In genomic region chr6:120101221-120101620, GRCm38 (mm10) we compare ENCODE assay signal across 29 mouse cellular contexts. TPM values are rescaled to one million over a fixed set of nuclear protein-coding genes. Genes with fewer than 3 reads are reported as not detected.
"Had no signal": no experiment of that assay in that cellular context is flagged by ENCODE, and none has a peak within 500 bp of the region (broad histone marks: within the 10 kb centered on the region; RNA-seq: fewer than 3 reads in every experiment).

No protein-coding gene starts in this region.

- H3K9me3 ChIP-seq: limb, embryonic 10.5 days; limb, embryonic 13.5 days; liver, embryonic 12.5 days; liver, embryonic 15.5 days; lung, embryonic 15.5 days; midbrain, embryonic 10.5 days; midbrain, embryonic 13.5 days; neural tube, embryonic 13.5 days had no signal

- DNase-seq: kidney, adult 18-20 months; kidney, adult 9 months; kidney, postnatal 14 days; kidney, postnatal 4 days; layer of hippocampus, postnatal 36 days; liver; lung, adult 18-20 months; lung, postnatal 10 days; lung, postnatal 36 days; retina, postnatal 1 day; right cerebral cortex, postnatal 4 days; thymus, adult 2 months; thymus, postnatal 14 days; thymus, postnatal 4 days had no signal

- H3K27ac ChIP-seq: limb, embryonic 10.5 days; limb, embryonic 13.5 days; liver, embryonic 12.5 days; liver, embryonic 15.5 days; lung, embryonic 15.5 days; midbrain, embryonic 10.5 days; midbrain, embryonic 13.5 days; neural tube, embryonic 13.5 days; stomach, postnatal 0 days had no signal

- H3K4me1 ChIP-seq: limb, embryonic 10.5 days; limb, embryonic 13.5 days; lung, embryonic 15.5 days; midbrain, embryonic 10.5 days; midbrain, embryonic 13.5 days; neural tube, embryonic 13.5 days had no signal

- H3K27me3 ChIP-seq: limb, embryonic 13.5 days; liver, embryonic 12.5 days; liver, embryonic 15.5 days; lung, embryonic 15.5 days; megakaryocyte, embryonic 14.5 days; midbrain, embryonic 13.5 days; neural tube, embryonic 13.5 days had no signal

- H3K9ac ChIP-seq: limb, embryonic 13.5 days; liver, embryonic 12.5 days; liver, embryonic 15.5 days; lung, embryonic 15.5 days; midbrain, embryonic 13.5 days; neural tube, embryonic 13.5 days had no signal

- H3K4me2 ChIP-seq: limb, embryonic 13.5 days; liver, embryonic 12.5 days; liver, embryonic 15.5 days; lung, embryonic 15.5 days; midbrain, embryonic 13.5 days; neural tube, embryonic 13.5 days had no signal

- H3K4me3 ChIP-seq: limb, embryonic 10.5 days; limb, embryonic 13.5 days; liver, embryonic 12.5 days; liver, embryonic 15.5 days; lung, embryonic 15.5 days; megakaryocyte, embryonic 14.5 days; midbrain, embryonic 10.5 days; midbrain, embryonic 13.5 days; myocyte; neural tube, embryonic 13.5 days had no signal

- H3K36me3 ChIP-seq: limb, embryonic 10.5 days; limb, embryonic 13.5 days; liver, embryonic 12.5 days; liver, embryonic 15.5 days; lung, embryonic 15.5 days; midbrain, embryonic 10.5 days; midbrain, embryonic 13.5 days; neural tube, embryonic 13.5 days had no signal

- ATAC-seq: intestine, embryonic 16.5 days; liver, embryonic 12.5 days; midbrain, embryonic 13.5 days; midbrain, embryonic 16.5 days had no signal

RNA-seq across cellular contexts. Expression of gene Ninj2, which starts 8.1 kb away (rescaled TPM):
- total RNA-seq: neutrophil, adult 5-6 weeks had no signal
- polyA plus RNA-seq: limb, embryonic 10.5 days; liver, embryonic 12.5 days; midbrain, embryonic 10.5 days; midbrain, embryonic 13.5 days; midbrain, embryonic 16.5 days; neural tube, embryonic 13.5 days; stomach, embryonic 14.5 days; stomach, postnatal 0 days had no signal
